Mouse (Mus musculus) embryonic facial prominence, embryonic 10.5 days (tissue): ENCODE data around the gene St3gal5. TPM values are rescaled to one million over a fixed set of nuclear protein-coding genes. Genes with fewer than 3 reads are reported as not detected.
"Not testable (repeated sequence)": the region's sequence is repeated elsewhere in the genome, so short reads cannot be mapped to it uniquely, and the experiment has no call there.

Experiments
- DNase-seq: peaks from one replicate; pipeline ENCODE4 v3.0.0-alpha.2; 2017; ENCODE audit warnings: low spot score
- H3K27ac ChIP-seq: fragments of 300-500 bp; sonication (generic); replicated peaks from 2 replicates; pipeline ENCODE4 v1.5.1; 2016; ENCODE audit warnings: mild to moderate bottlenecking
- H3K27me3 ChIP-seq: fragments of 300-500 bp; sonication (generic); replicated peaks from 2 replicates; pipeline ENCODE4 v1.6.1; 2016; ENCODE audit warnings: low read depth, mild to moderate bottlenecking; ENCODE audit not compliant: poor library complexity, severe bottlenecking
- H3K36me3 ChIP-seq: fragments of 300-500 bp; sonication (generic); replicated peaks from 2 replicates; pipeline ENCODE4 v1.6.1; 2016; ENCODE audit warnings: mild to moderate bottlenecking, moderate library complexity
- H3K4me1 ChIP-seq: fragments of 300-500 bp; sonication (generic); 2 replicates; pipeline ENCODE4 v1.6.1; 2016
- H3K4me3 ChIP-seq: fragments of 300-500 bp; sonication (generic); 2 replicates; pipeline ENCODE4 v1.5.1; 2016; ENCODE audit warnings: mild to moderate bottlenecking, moderate library complexity
- H3K9me3 ChIP-seq: fragments of 300-500 bp; sonication (generic); 2 replicates; pipeline ENCODE4 v1.6.1; 2016; ENCODE audit warnings: mild to moderate bottlenecking
- WGBS: fragments of 180-500 bp; shearing (Covaris S2); methylation state at CpG from one replicate; pipeline ENCODE4 v1.1.7; 2016; 5-methylcytosine and 5-hydroxymethylcytosine counted together
- polyA plus RNA-seq: library from polyadenylated mRNA; unstranded; fragments of >200 nt; fragmentation: Nextera tagmentation; extraction: Ambion mirVana; gene quantifications from 2 replicates; pipeline ENCODE4 v1.2.1, GENCODE M21; 2016

St3gal5 gene
- polyA plus RNA-seq = 32.2 and 32.6 TPM in 2 replicates

DNA sequence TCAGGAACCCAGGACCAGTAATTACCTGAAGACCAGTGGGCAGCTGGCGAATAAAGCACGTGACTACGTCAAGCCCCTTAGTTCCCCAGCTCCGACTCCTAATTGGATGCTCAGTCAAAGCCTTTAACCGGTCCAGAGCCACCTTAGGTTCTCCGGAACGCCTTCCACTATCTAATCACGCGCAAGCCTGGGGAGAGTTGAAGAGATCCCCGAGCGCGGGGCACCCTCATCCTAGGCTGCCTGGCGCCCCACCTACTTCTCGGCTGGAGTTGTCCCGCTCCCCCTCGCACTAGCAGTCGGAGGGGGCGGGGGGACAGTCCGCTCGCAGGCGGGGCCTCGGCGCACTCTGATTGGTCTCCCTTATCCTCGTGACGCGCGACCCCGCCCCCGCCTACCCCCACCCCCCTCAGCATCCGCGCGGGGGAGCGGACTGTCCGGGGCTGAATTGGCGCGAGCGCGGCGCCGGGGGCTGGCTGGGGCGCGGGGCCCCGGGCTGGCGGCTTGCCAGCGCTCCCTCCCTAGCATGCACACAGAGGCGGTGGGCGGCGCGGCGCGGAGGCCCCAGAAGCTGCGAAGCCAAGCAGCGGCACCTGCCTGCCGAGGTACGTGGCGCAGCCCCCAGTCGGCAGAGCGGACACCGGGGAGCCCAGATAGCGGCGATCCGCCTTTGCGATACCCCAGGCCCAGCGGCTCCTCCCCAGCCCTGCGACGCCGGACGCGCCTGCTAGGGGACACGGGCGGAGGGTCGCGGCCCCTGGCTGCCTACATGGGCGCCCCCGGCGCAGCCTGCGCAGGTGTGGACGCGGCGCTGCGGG lies at the start of gene St3gal5:
St3gal5 (plus strand) TSS at position 412 of the 815 bp plus-strand sequence.
- peak; percentile 97 for DNase-seq
- peak within 1 kb of the TSS; percentile 87 for H3K4me3 ChIP-seq
- peaks cover 49% of the 10 kb centered on the region for H3K4me1 ChIP-seq
- no peaks in the 10 kb centered on the region for H3K9me3 ChIP-seq
- no peaks in the 10 kb centered on the region for H3K36me3 ChIP-seq
- H3K27ac ChIP-seq = peak within 1 kb of the TSS; percentile 94
- H3K27me3 ChIP-seq = no peaks in the 10 kb centered on the region
- WGBS = under 1% methylated on average over 81 of the region's 81 CpGs

DNA sequence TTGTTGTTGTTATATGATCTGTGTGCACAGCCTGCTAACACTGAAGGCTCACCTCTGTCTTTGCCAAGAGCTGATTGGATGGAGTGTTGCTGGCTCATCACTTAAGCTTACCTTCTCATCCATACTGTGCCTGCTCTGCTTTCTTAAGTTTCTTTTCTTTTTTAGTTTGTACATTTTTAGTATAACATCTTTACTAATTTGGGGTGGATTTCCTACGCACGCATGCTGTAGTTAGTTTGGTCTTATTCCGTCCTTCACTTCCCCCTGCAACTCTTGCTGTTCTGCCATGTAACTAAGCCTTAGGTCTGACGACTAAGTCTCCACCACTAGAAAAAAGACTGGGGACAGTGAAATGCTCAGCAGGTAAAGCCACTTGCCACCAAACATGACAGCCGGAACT lies 48.7 kb upstream of the St3gal5 start:
- 88% methylated on average over 5 of the region's 5 CpGs for WGBS
- Histone ChIP-seq H3K27ac (no peak overlapping the region), H3K36me3 (no peaks in the 10 kb centered on the region), H3K9me3 (no peaks in the 10 kb centered on the region), H3K4me3 (no peak overlapping the region), H3K27me3 (no peaks in the 10 kb centered on the region), H3K4me1 (no peaks in the 10 kb centered on the region)
- DNase-seq = no peak

DNA sequence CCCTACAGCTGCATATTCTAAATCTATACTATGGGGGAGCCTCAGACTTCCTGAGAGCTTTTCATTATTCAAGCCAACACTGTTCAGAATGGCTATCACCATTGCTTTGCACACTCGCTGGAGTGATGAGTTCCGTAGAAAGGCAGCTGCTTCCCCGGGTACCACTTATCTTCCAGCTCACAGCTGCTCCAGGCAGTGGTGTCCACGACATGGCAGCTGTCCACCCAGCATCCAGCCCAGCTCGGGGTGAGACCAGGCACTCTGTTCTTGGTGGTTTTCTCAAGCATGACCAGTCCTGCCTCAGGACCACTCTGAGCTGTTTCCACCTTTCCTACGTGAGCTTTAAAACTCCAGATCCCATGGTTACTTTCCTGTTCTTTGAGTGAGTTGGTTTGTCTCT lies 47.5 kb upstream of the St3gal5 start:
- no peaks in the 10 kb centered on the region for H3K27me3 ChIP-seq
- DNase-seq = no peak
- no peaks in the 10 kb centered on the region for H3K9me3 ChIP-seq
- no peak overlapping the region for H3K4me3 ChIP-seq
- H3K36me3 ChIP-seq = no peaks in the 10 kb centered on the region
- H3K4me1 ChIP-seq = no peaks in the 10 kb centered on the region
- 80% methylated on average over 6 of the region's 6 CpGs for WGBS
- no peak overlapping the region for H3K27ac ChIP-seq

DNA sequence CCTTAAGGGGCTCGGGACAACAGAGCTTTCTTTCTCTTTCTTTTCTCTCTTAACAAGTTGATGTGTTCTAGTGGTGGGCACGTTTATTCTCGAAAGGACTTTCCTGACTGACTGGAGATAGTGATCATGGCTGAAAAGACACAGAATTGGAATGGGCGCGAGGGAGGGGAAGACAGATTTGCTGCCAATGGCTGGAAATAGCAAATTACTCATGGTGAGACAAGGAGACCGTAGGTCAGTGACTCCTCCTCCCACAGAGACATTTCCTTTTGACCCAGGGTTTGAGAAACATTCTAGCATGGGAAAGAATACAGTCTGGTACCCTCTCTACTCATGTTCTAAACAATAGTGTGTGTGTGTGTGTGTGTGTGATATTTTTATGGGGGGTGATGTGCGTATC lies 46.6 kb upstream of the St3gal5 start:
- Histone ChIP-seq H3K9me3 (no peaks in the 10 kb centered on the region), H3K4me1 (no peaks in the 10 kb centered on the region), H3K36me3 (no peaks in the 10 kb centered on the region), H3K27me3 (no peaks in the 10 kb centered on the region), H3K27ac (no peak overlapping the region), H3K4me3 (no peak overlapping the region)
- DNase-seq = no peak
- WGBS = 74% methylated on average over 7 of the region's 7 CpGs

DNA sequence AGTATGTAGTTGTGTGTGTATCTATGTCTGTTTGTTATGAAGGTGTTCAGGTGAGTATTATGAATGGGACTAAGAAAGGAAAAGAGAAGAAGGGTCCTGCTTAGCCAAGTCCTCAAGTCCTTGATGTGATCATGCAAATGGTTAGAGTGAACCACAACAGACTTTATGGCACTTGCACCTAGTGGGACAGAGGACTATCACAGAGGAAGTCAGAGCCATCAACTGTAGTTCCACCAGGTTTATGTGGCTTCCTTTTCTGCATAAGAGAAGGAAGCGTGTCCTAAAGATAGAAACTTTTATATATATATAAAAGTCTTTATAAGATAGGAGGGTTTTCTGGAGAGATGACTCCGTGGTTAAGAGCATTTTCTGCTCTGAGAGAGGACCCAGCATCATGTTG lies 46.1 kb upstream of the St3gal5 start:
- WGBS = 85% methylated on average over 2 of the region's 2 CpGs
- H3K27me3 ChIP-seq = no peaks in the 10 kb centered on the region
- H3K27ac ChIP-seq = no peak overlapping the region
- H3K4me3 ChIP-seq = no peak overlapping the region
- H3K9me3 ChIP-seq = no peaks in the 10 kb centered on the region
- no peaks in the 10 kb centered on the region for H3K4me1 ChIP-seq
- no peak for DNase-seq
- no peaks in the 10 kb centered on the region for H3K36me3 ChIP-seq

DNA sequence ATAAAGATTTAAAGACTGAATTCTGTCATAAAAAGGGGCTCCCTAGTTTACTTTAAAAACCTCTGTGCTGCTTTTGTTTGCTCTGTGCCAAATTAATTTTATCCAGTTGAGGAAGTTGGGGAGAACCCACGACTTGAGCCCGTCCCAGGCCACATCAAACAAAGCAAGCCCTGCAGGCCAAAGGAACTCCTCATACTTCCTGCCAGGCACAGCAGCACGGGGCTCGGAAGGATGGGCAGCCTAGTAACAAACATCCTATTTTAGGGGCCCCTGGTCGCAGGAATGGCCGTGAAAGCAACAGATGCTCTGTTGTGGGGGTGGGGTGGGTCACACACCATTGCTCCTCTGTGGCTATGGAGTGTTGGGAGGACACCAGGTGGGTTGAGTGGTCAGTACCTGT lies 45.6 kb upstream of the St3gal5 start:
- no peak for DNase-seq
- no peaks in the 10 kb centered on the region for H3K4me1 ChIP-seq
- no peak overlapping the region for H3K27ac ChIP-seq
- no peaks in the 10 kb centered on the region for H3K36me3 ChIP-seq
- no peaks in the 10 kb centered on the region for H3K27me3 ChIP-seq
- H3K9me3 ChIP-seq = no peaks in the 10 kb centered on the region
- WGBS = 41% methylated on average over 6 of the region's 6 CpGs
- no peak overlapping the region for H3K4me3 ChIP-seq

DNA sequence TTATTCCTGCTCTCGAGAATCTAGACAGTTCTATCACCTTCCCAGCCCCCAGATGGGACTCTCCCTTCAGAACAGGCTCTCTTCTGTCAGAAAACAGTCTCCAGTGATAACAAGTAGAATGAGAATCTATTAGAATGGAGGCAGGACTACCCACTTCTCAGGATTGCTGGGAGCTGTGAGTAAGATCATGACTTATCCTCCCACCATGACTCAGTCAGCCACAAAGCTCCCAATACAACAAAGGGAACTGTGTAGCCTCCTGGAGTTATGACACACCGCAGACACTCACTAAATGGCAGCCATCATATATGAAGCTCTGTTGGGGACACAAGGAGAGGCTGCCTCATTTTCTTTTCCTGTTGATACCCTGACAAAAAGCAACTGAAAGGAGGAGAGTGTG lies 40.8 kb upstream of the St3gal5 start:
- no peaks in the 10 kb centered on the region for H3K27me3 ChIP-seq
- no peak overlapping the region for H3K27ac ChIP-seq
- 86% methylated on average over 2 of the region's 2 CpGs for WGBS
- H3K9me3 ChIP-seq = no peaks in the 10 kb centered on the region
- no peak overlapping the region for H3K4me3 ChIP-seq
- no peaks in the 10 kb centered on the region for H3K4me1 ChIP-seq
- H3K36me3 ChIP-seq = no peaks in the 10 kb centered on the region
- DNase-seq = no peak

DNA sequence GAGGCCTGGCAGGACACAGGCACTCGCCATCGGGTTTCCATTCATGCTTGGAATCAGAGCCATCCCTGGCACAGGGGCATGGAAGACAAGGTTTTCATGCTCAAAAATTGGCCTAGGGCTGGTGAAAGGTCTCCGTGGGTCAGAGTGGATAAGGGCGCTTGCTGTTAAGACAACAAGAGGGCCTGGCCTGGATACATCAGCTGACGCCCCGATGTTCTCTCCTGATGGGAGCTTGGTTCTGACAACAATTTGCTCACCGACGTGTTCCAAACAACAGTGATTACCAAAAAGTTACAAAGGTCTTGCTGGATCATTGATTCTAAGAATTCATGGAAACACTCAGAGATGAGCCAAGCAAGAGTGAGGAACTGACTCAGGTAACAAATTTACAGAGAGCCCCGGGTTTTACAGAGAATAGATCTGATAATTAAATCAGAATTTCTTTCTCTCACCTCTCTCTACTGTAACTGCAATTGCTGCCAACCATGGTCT lies 38.9 kb upstream of the St3gal5 start:
- H3K4me3 ChIP-seq = no peak overlapping the region
- no peaks in the 10 kb centered on the region for H3K36me3 ChIP-seq
- H3K27me3 ChIP-seq = no peaks in the 10 kb centered on the region
- H3K27ac ChIP-seq = no peak overlapping the region
- 71% methylated on average over 9 of the region's 9 CpGs for WGBS
- no peak for DNase-seq
- H3K9me3 ChIP-seq = no peaks in the 10 kb centered on the region
- H3K4me1 ChIP-seq = no peaks in the 10 kb centered on the region

DNA sequence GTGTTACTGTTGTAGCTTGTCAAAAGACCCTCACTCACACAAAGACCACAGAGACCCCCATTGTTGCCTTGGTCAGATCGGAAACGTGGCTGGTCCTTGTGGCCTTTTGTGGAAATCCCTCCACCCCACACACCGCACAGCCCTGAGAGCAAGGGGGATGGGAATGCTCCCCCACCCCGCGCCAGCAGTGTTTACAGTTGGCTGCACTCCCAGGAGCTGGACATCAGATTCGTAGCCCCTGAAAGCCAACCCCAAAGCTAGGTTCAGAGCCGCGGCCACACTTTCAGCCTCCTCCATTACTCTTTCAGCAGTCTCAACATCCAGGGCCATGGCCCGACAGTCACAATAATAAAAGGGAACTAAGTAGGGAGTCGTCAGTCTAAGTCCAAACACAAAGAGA lies 36.7 kb upstream of the St3gal5 start:
- H3K27ac ChIP-seq, DNase-seq, H3K9me3 ChIP-seq, H3K4me1 ChIP-seq, H3K4me3 ChIP-seq, H3K36me3 ChIP-seq, H3K27me3 ChIP-seq: not testable (repeated sequence)
- 70% methylated on average over 10 of the region's 10 CpGs for WGBS

DNA sequence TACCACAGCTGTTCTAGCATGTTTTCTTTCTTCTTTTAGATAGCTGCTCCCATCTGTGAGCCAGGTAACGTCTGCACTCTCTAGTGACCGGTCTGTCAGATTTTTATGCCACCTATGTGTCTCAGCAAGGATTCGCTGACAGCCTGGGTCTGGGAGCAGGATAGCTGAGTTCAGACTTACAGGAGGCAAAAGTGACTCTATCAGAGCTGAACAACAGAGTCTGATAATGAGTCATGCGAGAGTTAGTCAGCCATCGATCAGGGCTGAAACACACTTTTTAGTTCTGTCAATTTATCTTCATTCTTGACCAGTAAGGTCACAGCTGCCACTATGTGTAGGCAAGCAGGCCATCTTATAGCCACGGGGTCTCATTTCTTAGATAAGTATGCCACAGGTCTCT lies 33.7 kb upstream of the St3gal5 start:
- no peaks in the 10 kb centered on the region for H3K4me1 ChIP-seq
- no peak for DNase-seq
- 90% methylated on average over 6 of the region's 6 CpGs for WGBS
- no peaks in the 10 kb centered on the region for H3K27me3 ChIP-seq
- H3K4me3 ChIP-seq = no peak overlapping the region
- H3K9me3 ChIP-seq = no peaks in the 10 kb centered on the region
- H3K36me3 ChIP-seq = no peaks in the 10 kb centered on the region
- H3K27ac ChIP-seq = no peak overlapping the region

DNA sequence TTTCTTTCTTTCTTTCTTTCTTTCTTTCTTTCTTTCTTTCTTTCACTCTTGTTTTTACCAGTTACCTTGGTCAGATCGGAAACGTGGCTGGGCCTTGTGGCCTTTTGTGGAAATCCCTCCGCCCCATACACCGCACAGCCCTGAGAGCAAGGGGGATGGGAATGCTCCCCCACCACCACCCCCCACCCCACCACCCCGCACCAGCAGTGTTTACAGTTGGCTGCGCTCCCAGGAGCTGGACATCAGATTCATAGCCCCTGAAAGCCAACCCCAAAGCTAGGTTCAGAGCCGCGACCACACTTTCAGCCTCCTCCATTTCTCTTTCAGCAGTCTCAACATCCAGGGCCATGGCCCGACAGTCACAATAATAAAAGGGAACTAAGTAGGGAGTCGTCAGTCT lies 31.4 kb upstream of the St3gal5 start:
- no peaks in the 10 kb centered on the region for H3K36me3 ChIP-seq
- 76% methylated on average over 10 of the region's 10 CpGs for WGBS
- H3K4me3 ChIP-seq = no peak overlapping the region
- no peaks in the 10 kb centered on the region for H3K4me1 ChIP-seq
- no peak overlapping the region for H3K27ac ChIP-seq
- H3K27me3 ChIP-seq = no peaks in the 10 kb centered on the region
- DNase-seq = no peak
- H3K9me3 ChIP-seq = no peaks in the 10 kb centered on the region

DNA sequence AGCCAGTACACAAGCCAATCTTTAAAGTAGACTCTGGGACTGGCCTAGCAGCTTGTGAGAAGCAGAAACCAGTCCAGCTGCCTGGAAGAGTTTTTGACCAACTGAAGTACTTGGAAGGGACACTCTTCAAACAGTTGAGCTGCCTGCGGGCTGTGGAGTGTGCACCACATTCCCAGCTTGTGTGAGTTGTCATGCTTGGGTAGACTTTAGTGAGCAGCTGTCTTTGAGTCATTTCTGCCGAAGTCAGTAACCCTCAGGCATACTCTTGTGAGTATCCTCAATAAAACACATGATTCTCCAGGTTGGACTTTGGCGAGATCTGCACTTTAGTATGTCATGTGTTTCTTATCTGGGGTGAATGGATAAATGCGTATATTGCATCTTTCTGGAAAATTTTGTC lies 29.0 kb upstream of the St3gal5 start:
- Histone ChIP-seq H3K27me3 (no peaks in the 10 kb centered on the region), H3K4me1 (no peaks in the 10 kb centered on the region), H3K27ac (no peak overlapping the region), H3K4me3 (no peak overlapping the region), H3K36me3 (no peaks in the 10 kb centered on the region), H3K9me3 (no peaks in the 10 kb centered on the region)
- DNase-seq = no peak
- 90% methylated on average over 4 of the region's 4 CpGs for WGBS

DNA sequence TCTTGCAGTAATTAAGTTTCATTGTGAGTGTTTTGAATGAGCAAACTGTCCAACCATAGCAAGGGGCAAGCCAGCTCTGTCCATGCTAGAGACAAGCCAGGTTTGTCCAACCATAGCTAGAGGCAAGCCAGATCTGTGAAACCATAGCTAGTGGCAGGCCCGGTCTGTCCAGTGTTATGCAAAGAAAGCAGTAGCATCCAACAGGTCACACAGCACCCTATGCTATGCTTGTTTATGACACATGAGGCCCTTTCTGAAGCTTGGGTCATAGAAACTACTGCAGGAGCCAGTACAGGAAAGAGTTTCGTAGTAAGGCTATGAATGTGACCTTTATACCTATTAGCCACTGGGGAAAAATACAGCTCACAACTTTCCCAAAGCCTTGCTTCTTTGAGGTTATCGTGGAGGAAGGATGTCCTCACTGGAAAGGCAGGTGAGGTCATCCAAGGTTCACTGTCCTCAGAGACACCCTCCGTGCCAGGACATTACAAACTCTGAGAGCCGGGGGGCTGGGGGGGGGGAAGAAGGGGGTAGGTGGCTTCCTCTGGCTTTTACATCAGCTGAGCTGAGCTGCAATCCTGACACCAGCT lies 26.0 kb upstream of the St3gal5 start:
- Histone ChIP-seq H3K4me3 (no peak overlapping the region), H3K4me1 (no peaks in the 10 kb centered on the region), H3K27ac (no peak overlapping the region), H3K9me3 (no peaks in the 10 kb centered on the region), H3K27me3 (no peaks in the 10 kb centered on the region), H3K36me3 (no peaks in the 10 kb centered on the region)
- DNase-seq = no peak
- whole genome bisulfite sequencing = 80% methylated on average over 5 of the region's 5 CpGs
